Mouse (Mus musculus) limb, embryonic 13.5 days (tissue): ENCODE measurements around the gene Tbc1d23. TPM values are rescaled to one million over a fixed set of nuclear protein-coding genes. Genes with fewer than 3 reads are reported as not detected.

ENCODE experiments used
- ATAC-seq: fragments of 200-750 bp; cut with Nextera tagmentation; 2 replicates; pipeline ENCODE4 v1.8.0; 2017; ENCODE audit warnings: low read depth, moderate number of reproducible peaks, moderate TSS enrichment; ENCODE audit not compliant: low FRiP score
- H3K27ac ChIP-seq: fragments of 300-500 bp; sonication (generic); 2 replicates; pipeline ENCODE4 v1.5.1; 2015; ENCODE audit warnings: inconsistent platforms, mild to moderate bottlenecking, moderate library complexity
- H3K27me3 ChIP-seq: fragments of 300-500 bp; sonication (generic); 2 replicates; pipeline ENCODE4 v1.6.1; 2015; ENCODE audit warnings: mild to moderate bottlenecking, inconsistent platforms
- H3K36me3 ChIP-seq: fragments of 300-500 bp; sonication (generic); 2 replicates; pipeline ENCODE4 v1.6.1; 2015; ENCODE audit warnings: inconsistent platforms, mild to moderate bottlenecking, moderate library complexity
- H3K4me1 ChIP-seq: fragments of 300-500 bp; sonication (generic); 2 replicates; pipeline ENCODE4 v1.6.1; 2015; ENCODE audit warnings: inconsistent platforms
- H3K4me2 ChIP-seq: fragments of 300-500 bp; sonication (generic); replicated peaks from 2 replicates; pipeline ENCODE4 v1.6.1; 2015; ENCODE audit warnings: inconsistent platforms, mild to moderate bottlenecking, moderate library complexity
- H3K4me3 ChIP-seq: fragments of 300-500 bp; sonication (generic); 2 replicates; pipeline ENCODE4 v1.5.1; 2015; ENCODE audit warnings: moderate library complexity, mild to moderate bottlenecking, inconsistent platforms
- H3K9ac ChIP-seq: fragments of 300-500 bp; sonication (generic); 2 replicates; pipeline ENCODE4 v1.6.1; 2015; ENCODE audit warnings: mild to moderate bottlenecking, inconsistent platforms
- H3K9me3 ChIP-seq: fragments of 300-500 bp; sonication (generic); 2 replicates; pipeline ENCODE4 v1.6.1; 2016; ENCODE audit warnings: inconsistent platforms
- WGBS: fragments of 180-500 bp; shearing (Covaris S2); methylation state at CpG from one replicate; pipeline ENCODE4 v1.1.7; 2015; 5-methylcytosine and 5-hydroxymethylcytosine counted together
- polyA plus RNA-seq: library from polyadenylated mRNA; unstranded; fragments of >200 nt; fragmentation: Nextera tagmentation; extraction: Ambion mirVana; gene quantifications from 2 replicates; pipeline ENCODE4 v1.2.1, GENCODE M21; 2015

Gene Tbc1d23
- polyA plus RNA-seq, 1 experiment from 2014 or later: 35.3 TPM

- no peak overlapping the region for H3K4me3 ChIP-seq
- H3K27ac ChIP-seq: no peak overlapping the region
- H3K9me3 ChIP-seq: no peaks in the 10 kb centered on the region
- H3K36me3 ChIP-seq: peaks cover 41% of the 10 kb centered on the region
- H3K9ac ChIP-seq: peak overlapping the region; percentile 31; the same call in 1 of the 2 replicates
- H3K4me2 ChIP-seq: no peak overlapping the region
- H3K4me1 ChIP-seq: peaks cover 19% of the 10 kb centered on the region
- WGBS: 71% methylated on average over 4 of the region's 4 CpGs
- no peaks in the 10 kb centered on the region for H3K27me3 ChIP-seq
- ATAC-seq: no peak
These were observed 63.1 kb downstream of the Tbc1d23 start for GRCm38 (mm10) chr16:57168236-57168635.

- Histone ChIP-seq H3K9ac (peak overlapping the region; percentile 91; the same call in 1 of the 2 replicates), H3K36me3 (peaks cover 41% of the 10 kb centered on the region), H3K9me3 (no peaks in the 10 kb centered on the region), H3K27me3 (no peaks in the 10 kb centered on the region), H3K4me2 (peak overlapping the region; percentile 71), H3K4me3 (peak overlapping the region; percentile 76), H3K4me1 (peaks cover 19% of the 10 kb centered on the region), H3K27ac (peak overlapping the region; percentile 88; the same call in 1 of the 2 replicates)
- no peak for ATAC-seq
- 23% methylated on average over 5 of the region's 5 CpGs for WGBS
These were observed 63.8 kb downstream of the Tbc1d23 start for GRCm38 (mm10) chr16:57167514-57167912.

DNA sequence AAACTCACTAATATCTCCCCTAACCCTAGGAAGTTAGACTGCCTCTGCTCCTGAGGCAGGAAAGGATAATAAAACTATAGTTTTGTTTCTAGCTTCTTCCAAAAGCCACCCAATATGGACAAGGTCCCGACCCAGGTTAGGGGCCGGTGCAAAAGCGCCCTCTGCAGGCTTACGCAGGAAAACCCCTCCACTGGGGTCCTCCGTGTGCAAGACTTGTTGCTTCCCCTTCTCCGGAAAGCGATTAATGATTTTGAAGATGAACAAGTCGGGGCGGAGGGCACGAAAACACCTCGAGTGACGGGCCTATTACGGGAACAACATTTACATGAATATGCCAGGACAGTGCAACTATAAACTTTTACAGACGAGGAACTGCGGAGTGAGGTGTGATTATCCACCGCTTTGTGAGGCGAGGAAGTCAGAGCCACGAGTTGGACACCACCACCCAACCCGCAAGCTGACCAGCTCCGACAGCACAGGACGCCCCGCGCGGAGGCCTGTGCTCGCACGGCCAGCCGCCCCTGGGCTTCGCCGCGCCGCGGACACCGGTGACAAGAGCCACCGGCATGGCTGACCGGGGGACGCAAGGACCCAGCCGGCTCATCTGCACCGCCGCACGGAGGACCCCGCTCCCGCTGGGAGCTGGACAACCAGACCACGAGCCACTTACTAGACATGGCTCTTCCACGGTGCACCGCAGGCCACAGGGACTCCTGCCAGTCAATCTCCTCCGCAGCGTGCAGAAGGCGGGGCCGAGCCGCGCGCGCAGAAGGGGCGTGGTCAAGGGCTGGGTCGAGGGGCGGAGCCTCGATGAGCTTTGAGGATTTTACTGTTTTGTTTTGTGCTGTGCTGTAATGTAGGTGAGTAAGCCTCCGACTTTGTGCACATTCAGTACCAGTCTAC is 64.4 kb downstream of the Tbc1d23 start, which contains the start of gene Nit2:
TSS of gene Nit2 (minus strand) at position 731 of the 903 bp plus-strand sequence.
- peak; percentile 98 for ATAC-seq
- peak within 1 kb of the TSS; percentile 71 for H3K4me2 ChIP-seq
- H3K4me1 ChIP-seq: peaks cover 19% of the 10 kb centered on the region
- H3K27me3 ChIP-seq: no peaks in the 10 kb centered on the region
- H3K9me3 ChIP-seq: no peaks in the 10 kb centered on the region
- under 1% methylated on average over 58 of the region's 58 CpGs for WGBS
- H3K9ac ChIP-seq: peak within 1 kb of the TSS; percentile 91
- peak within 1 kb of the TSS; percentile 88 for H3K27ac ChIP-seq
- H3K36me3 ChIP-seq: peaks cover 44% of the 10 kb centered on the region
- H3K4me3 ChIP-seq: peak within 1 kb of the TSS; percentile 76

GRCm38 (mm10) chr16:57166086-57166485 is 65.2 kb downstream of the Tbc1d23 start:
- no peaks in the 10 kb centered on the region for H3K27me3 ChIP-seq
- H3K9ac ChIP-seq: peak overlapping the region; percentile 91; the same call in 1 of the 2 replicates
- peak overlapping the region; percentile 76 for H3K4me3 ChIP-seq
- no peaks in the 10 kb centered on the region for H3K9me3 ChIP-seq
- no peak for ATAC-seq
- peaks cover 46% of the 10 kb centered on the region for H3K36me3 ChIP-seq
- peaks cover 19% of the 10 kb centered on the region for H3K4me1 ChIP-seq
- H3K27ac ChIP-seq: peak overlapping the region; percentile 88; the same call in 1 of the 2 replicates
- 91% methylated on average over 6 of the region's 6 CpGs for WGBS
- H3K4me2 ChIP-seq: peak overlapping the region; percentile 71

DNA sequence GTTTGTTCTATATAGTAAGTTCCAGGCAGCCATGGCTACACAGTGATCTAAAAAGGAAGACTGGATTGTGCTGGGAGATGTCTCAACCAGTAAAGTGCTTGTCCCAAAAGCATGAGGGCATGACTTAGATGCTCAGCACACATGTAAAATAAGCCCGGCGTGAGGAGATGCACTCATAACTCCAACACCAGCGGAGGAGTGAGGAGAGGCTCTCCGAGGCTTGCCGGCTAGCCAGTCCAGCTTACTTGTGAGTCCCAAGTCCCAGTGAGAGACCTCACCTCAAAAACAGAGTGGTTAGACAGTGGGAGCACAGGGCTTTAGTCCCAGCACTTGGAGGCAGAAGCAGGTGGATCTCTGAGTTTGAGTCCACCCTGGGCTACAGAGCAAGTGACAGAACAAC is 66.1 kb downstream of the Tbc1d23 start:
- H3K4me3 ChIP-seq: no peak overlapping the region
- no peak overlapping the region for H3K9ac ChIP-seq
- H3K4me1 ChIP-seq: peaks cover 19% of the 10 kb centered on the region
- no peaks in the 10 kb centered on the region for H3K27me3 ChIP-seq
- no peak overlapping the region for H3K4me2 ChIP-seq
- peaks cover 48% of the 10 kb centered on the region for H3K36me3 ChIP-seq
- no peaks in the 10 kb centered on the region for H3K9me3 ChIP-seq
- 98% methylated on average over 5 of the region's 5 CpGs for WGBS
- no peak overlapping the region for H3K27ac ChIP-seq
- ATAC-seq: no peak

GRCm38 (mm10) chr16:57163694-57164093 is 67.6 kb downstream of the Tbc1d23 start:
- no peaks in the 10 kb centered on the region for H3K27me3 ChIP-seq
- H3K9ac ChIP-seq: no peak overlapping the region
- ATAC-seq: no peak
- H3K4me2 ChIP-seq: no peak overlapping the region
- H3K4me3 ChIP-seq: no peak overlapping the region
- H3K9me3 ChIP-seq: no peaks in the 10 kb centered on the region
- H3K27ac ChIP-seq: no peak overlapping the region
- H3K36me3 ChIP-seq: peaks cover 62% of the 10 kb centered on the region
- WGBS: 89% methylated on average over 1 of the region's 1 CpGs
- H3K4me1 ChIP-seq: peaks cover 19% of the 10 kb centered on the region

GRCm38 (mm10) chr16:57162841-57163240 is 68.5 kb downstream of the Tbc1d23 start:
- Histone ChIP-seq H3K36me3 (peaks cover 68% of the 10 kb centered on the region), H3K9ac (no peak overlapping the region), H3K27ac (no peak overlapping the region), H3K9me3 (no peaks in the 10 kb centered on the region), H3K4me1 (peaks cover 14% of the 10 kb centered on the region), H3K4me3 (no peak overlapping the region), H3K27me3 (no peaks in the 10 kb centered on the region), H3K4me2 (no peak overlapping the region)
- ATAC-seq: no peak
- 87% methylated on average over 5 of the region's 5 CpGs for WGBS

- ATAC-seq: no peak
- H3K4me2 ChIP-seq: no peak overlapping the region
- H3K4me1 ChIP-seq: no peaks in the 10 kb centered on the region
- no peaks in the 10 kb centered on the region for H3K9me3 ChIP-seq
- no peak overlapping the region for H3K4me3 ChIP-seq
- no peaks in the 10 kb centered on the region for H3K27me3 ChIP-seq
- 76% methylated on average over 7 of the region's 7 CpGs for WGBS
- peaks cover 83% of the 10 kb centered on the region for H3K36me3 ChIP-seq
- no peak overlapping the region for H3K9ac ChIP-seq
- H3K27ac ChIP-seq: no peak overlapping the region
These were observed 71.5 kb downstream of the Tbc1d23 start for GRCm38 (mm10) chr16:57159835-57160234.

DNA sequence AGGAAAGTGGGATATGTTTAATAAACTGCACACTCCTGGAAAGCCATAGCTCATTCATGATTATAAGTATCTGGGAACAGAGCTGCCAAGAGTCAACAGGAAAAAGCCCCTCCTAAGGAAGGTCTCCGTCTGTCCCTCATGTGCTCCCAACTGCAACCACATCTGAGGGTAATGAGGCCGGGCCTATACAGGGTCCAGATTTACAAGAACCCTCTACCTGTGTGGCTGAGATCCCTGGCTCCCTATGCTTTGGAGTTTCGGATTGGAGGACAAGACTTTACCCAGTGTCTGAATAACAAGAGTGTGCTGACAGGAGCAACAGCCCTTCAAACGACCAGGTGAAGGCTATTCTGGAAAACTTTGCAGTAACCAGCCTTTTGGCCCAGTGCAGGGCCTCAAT is 73.6 kb downstream of the Tbc1d23 start:
- 74% methylated on average over 4 of the region's 4 CpGs for WGBS
- no peaks in the 10 kb centered on the region for H3K9me3 ChIP-seq
- H3K36me3 ChIP-seq: peaks cover 79% of the 10 kb centered on the region
- no peak overlapping the region for H3K4me2 ChIP-seq
- ATAC-seq: no peak
- no peak overlapping the region for H3K9ac ChIP-seq
- H3K4me3 ChIP-seq: no peak overlapping the region
- H3K27me3 ChIP-seq: no peaks in the 10 kb centered on the region
- no peak overlapping the region for H3K27ac ChIP-seq
- no peaks in the 10 kb centered on the region for H3K4me1 ChIP-seq

- Histone ChIP-seq H3K9ac (no peak overlapping the region), H3K27ac (no peak overlapping the region), H3K4me3 (no peak overlapping the region), H3K4me1 (no peaks in the 10 kb centered on the region), H3K27me3 (no peaks in the 10 kb centered on the region), H3K36me3 (peaks cover 82% of the 10 kb centered on the region), H3K9me3 (no peaks in the 10 kb centered on the region), H3K4me2 (no peak overlapping the region)
- 91% methylated on average over 4 of the region's 4 CpGs for WGBS
- no peak for ATAC-seq
These were observed 74.2 kb downstream of the Tbc1d23 start for GRCm38 (mm10) chr16:57157076-57157475.

DNA sequence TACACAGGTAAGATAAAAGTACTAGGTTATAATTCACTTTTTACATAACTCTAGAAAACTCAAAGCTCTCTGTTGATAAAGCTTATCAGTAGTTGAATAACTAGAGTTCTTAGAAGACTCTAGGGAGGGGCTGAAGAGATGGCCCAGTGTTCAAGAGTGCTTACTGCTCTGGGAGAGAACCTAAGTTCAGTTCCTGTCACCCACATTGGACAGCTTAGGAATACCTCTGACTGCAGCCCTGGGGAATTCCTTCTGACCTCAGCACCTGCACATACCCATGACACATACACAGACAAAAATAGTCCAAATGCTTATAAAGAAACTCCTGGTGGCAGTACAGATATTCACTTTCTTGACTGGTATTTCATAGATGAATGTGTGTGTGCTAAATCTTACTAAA is 75.4 kb downstream of the Tbc1d23 start:
- no peak overlapping the region for H3K4me3 ChIP-seq
- H3K36me3 ChIP-seq: peaks cover 77% of the 10 kb centered on the region
- no peaks in the 10 kb centered on the region for H3K4me1 ChIP-seq
- no peak overlapping the region for H3K9ac ChIP-seq
- H3K27me3 ChIP-seq: no peaks in the 10 kb centered on the region
- no peak overlapping the region for H3K27ac ChIP-seq
- no peak for ATAC-seq
- no peaks in the 10 kb centered on the region for H3K9me3 ChIP-seq
- H3K4me2 ChIP-seq: no peak overlapping the region

GRCm38 (mm10) chr16:57151437-57151836 is 79.9 kb downstream of the Tbc1d23 start:
- Histone ChIP-seq H3K36me3 (peaks cover 63% of the 10 kb centered on the region), H3K9me3 (no peaks in the 10 kb centered on the region), H3K4me1 (no peaks in the 10 kb centered on the region), H3K27ac (no peak overlapping the region), H3K27me3 (no peaks in the 10 kb centered on the region), H3K4me3 (no peak overlapping the region), H3K9ac (no peak overlapping the region), H3K4me2 (no peak overlapping the region)
- 96% methylated on average over 4 of the region's 4 CpGs for WGBS
- ATAC-seq: no peak
